Mouse (Mus musculus) stomach, postnatal 0 days (tissue): ENCODE data around the gene Trim24.

ENCODE experiments used
- CTCF ChIP-seq: IDR thresholded peaks from 2 replicates; pipeline ENCODE4 v1.5.1; 2016; ENCODE audit warnings: antibody characterized with exemption, low read depth, mild to moderate bottlenecking, moderate library complexity
- EP300 ChIP-seq: optimal IDR thresholded peaks from 2 replicates; pipeline ENCODE3; 2016; ENCODE audit warnings: antibody characterized with exemption

- TF ChIP-seq CTCF (no peak), EP300 (no peak)
These were observed 17.3 kb upstream of the Trim24 start for GRCm38 (mm10) chr6:37853289-37853688.
